In genomic region chr3:133414747-133415146, GRCm38 (mm10) we compare ENCODE assay signal across 30 mouse cellular contexts.
"Had no signal": no experiment of that assay in that cellular context is flagged by ENCODE, and none has a peak within 500 bp of the region (broad histone marks: within the 10 kb centered on the region; RNA-seq: fewer than 3 reads in every experiment).

No protein-coding gene starts in this region.

- H3K36me3 ChIP-seq: heart, embryonic 12.5 days; heart, embryonic 13.5 days; heart, embryonic 15.5 days; hindbrain, embryonic 10.5 days; hindbrain, embryonic 12.5 days; hindbrain, embryonic 13.5 days; hindbrain, embryonic 15.5 days; intestine, embryonic 15.5 days; kidney, embryonic 15.5 days had no signal

- H3K9me3 ChIP-seq: heart, embryonic 12.5 days; heart, embryonic 13.5 days; heart, embryonic 15.5 days; hindbrain, embryonic 10.5 days; hindbrain, embryonic 12.5 days; hindbrain, embryonic 13.5 days; hindbrain, embryonic 15.5 days; intestine, embryonic 15.5 days; kidney, embryonic 15.5 days had no signal

- H3K27me3 ChIP-seq: heart, embryonic 12.5 days; heart, embryonic 13.5 days; heart, embryonic 15.5 days; hindbrain, embryonic 12.5 days; hindbrain, embryonic 13.5 days; hindbrain, embryonic 15.5 days; intestine, embryonic 15.5 days; kidney, embryonic 15.5 days had no signal

- H3K9ac ChIP-seq: heart, embryonic 12.5 days; heart, embryonic 13.5 days; heart, embryonic 15.5 days; hindbrain, embryonic 12.5 days; hindbrain, embryonic 13.5 days; hindbrain, embryonic 14.5 days; hindbrain, embryonic 15.5 days; intestine, embryonic 15.5 days; kidney, embryonic 15.5 days had no signal

- DNase-seq: heart, postnatal 10 days; heart, postnatal 14 days; heart, postnatal 36 days; heart, postnatal 4 days; kidney, adult 11 months; kidney, adult 18-20 months; kidney, adult 2 months; kidney, adult 8-10 months; kidney, adult 9 months; kidney, postnatal 10 days; kidney, postnatal 14 days; kidney, postnatal 25 days; kidney, postnatal 36 days; kidney, postnatal 4 days; layer of hippocampus, adult 9-11 months; layer of hippocampus, postnatal 36 days had no signal

- H3K4me1 ChIP-seq: heart, embryonic 12.5 days; heart, embryonic 13.5 days; heart, embryonic 15.5 days; hindbrain, embryonic 10.5 days; hindbrain, embryonic 12.5 days; hindbrain, embryonic 13.5 days; hindbrain, embryonic 15.5 days; intestine, embryonic 15.5 days; kidney, embryonic 15.5 days had no signal

- H3K4me2 ChIP-seq: heart, embryonic 12.5 days; heart, embryonic 13.5 days; heart, embryonic 15.5 days; hindbrain, embryonic 12.5 days; hindbrain, embryonic 13.5 days; hindbrain, embryonic 14.5 days; hindbrain, embryonic 15.5 days; intestine, embryonic 15.5 days; kidney, embryonic 15.5 days had no signal

- H3K27ac ChIP-seq: heart, embryonic 13.5 days; heart, embryonic 15.5 days; hindbrain, embryonic 10.5 days; hindbrain, embryonic 12.5 days; hindbrain, embryonic 13.5 days; hindbrain, embryonic 14.5 days; hindbrain, embryonic 15.5 days; hindbrain, postnatal 0 days; intestine, embryonic 15.5 days; kidney, embryonic 15.5 days; kidney, postnatal 0 days; layer of hippocampus, adult 2 months; left cerebral cortex, adult 2 months had no signal

- H3K4me3 ChIP-seq: heart, embryonic 12.5 days; heart, embryonic 13.5 days; heart, embryonic 15.5 days; hindbrain, embryonic 10.5 days; hindbrain, embryonic 12.5 days; hindbrain, embryonic 13.5 days; hindbrain, embryonic 15.5 days; intestine, embryonic 15.5 days; kidney, embryonic 15.5 days; layer of hippocampus, adult 2 months; left cerebral cortex, adult 2 months had no signal
